Mouse (Mus musculus) layer of hippocampus, postnatal 14 days (tissue): ENCODE results near the gene Fam174b. TPM values are rescaled to one million over a fixed set of nuclear protein-coding genes. Genes with fewer than 3 reads are reported as not detected.

Source experiments
- DNase-seq, 2 experiments: peaks; one replicate each; pipeline ENCODE4 v3.0.0; 2021 to 2022; ENCODE audit warnings: low spot score in 2 of 2, mixed read lengths in 1 of 2
- microRNA-seq, 2 experiments: library from miRNA; unstranded; fragments of <30 nt; microRNA quantifications; one replicate each; pipeline ENCODE4 v1.2.0; 2021
- total RNA-seq, 2 experiments: library from RNA; stranded (reverse); gene quantifications; 2 replicates each; pipeline ENCODE4 v1.2.3; 2021

Gene Fam174b
- total RNA-seq, 2 experiments from 2014 or later: 34.0 to 35.7 TPM

- no peak for DNase-seq
These were observed 71.3 kb downstream of the Fam174b start for GRCm38 (mm10) chr7:73811439-73811838.

- no peak for DNase-seq
These were observed 72.1 kb downstream of the Fam174b start for GRCm38 (mm10) chr7:73812176-73812575.

- no peak for DNase-seq
These were observed 73.8 kb downstream of the Fam174b start for GRCm38 (mm10) chr7:73813887-73814286.

- no peak for DNase-seq
These were observed 74.4 kb downstream of the Fam174b start for GRCm38 (mm10) chr7:73814454-73814853.

GRCm38 (mm10) chr7:73816255-73816996 lies 76.3 kb downstream of the Fam174b start:
- DNase-seq: no peak

- DNase-seq: no peak
These were observed 79.3 kb downstream of the Fam174b start for GRCm38 (mm10) chr7:73819366-73819765.

Small RNA genes lying within 50 kb of the gene (microRNA-seq; reads per million reads assigned to microRNA genes)
- 0 reads per million in 2 experiments for gene Mir7234

Other genes with a start within 250 kb of the Fam174b start
- gene Chd2, start 198.5 kb upstream of the Fam174b start, total RNA-seq: 10 to 100 TPM; 47.2 to 49.8 TPM